Mouse (Mus musculus) liver, postnatal 0 days (tissue): ENCODE measurements around the gene Celsr1.

Source experiments
- CTCF ChIP-seq: sonication (generic); IDR thresholded peaks from 2 replicates; pipeline ENCODE4 v1.5.1; 2016; ENCODE audit warnings: antibody characterized with exemption, low read depth
- EP300 ChIP-seq: IDR thresholded peaks from 2 replicates; pipeline ENCODE4 v1.6.1; 2016; ENCODE audit warnings: antibody characterized with exemption, low read depth, mild to moderate bottlenecking

DNA sequence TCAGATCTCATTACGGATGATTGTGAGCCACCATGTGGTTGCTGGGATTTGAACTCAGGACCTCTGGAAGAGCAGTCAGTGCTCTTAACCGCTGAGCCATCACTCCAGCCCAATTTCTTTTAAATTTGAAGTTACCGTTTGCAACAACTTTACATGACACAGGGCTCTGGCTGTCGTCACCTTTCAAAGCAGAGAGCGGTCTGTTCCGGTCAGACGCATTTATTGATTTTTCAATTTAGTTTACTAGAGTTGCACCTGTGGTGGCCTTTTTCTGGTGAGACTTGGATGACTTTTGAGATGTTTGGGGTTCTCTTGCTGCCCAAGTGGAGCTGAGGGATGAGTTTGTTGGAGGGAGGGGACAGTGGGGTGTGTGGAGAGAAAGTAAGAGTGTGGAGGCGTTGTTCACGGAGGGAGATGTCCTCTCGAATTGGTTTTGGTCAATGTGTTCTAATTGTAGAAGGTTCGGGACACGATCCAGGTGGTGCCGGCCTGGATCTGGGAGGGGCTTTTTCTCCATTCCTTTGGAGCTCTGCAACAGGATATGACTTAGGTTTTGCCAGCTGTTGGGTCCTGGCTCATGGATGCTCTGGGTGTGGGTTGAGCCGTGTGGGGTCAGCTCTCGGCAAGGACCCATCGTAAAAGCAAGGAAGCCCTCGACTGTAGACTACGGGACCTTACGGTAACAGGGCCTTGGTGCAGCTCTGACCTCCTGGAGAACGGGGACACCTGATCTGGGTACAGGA is 41.9 kb upstream of the Celsr1 start:
- TF ChIP-seq EP300 = no peak
- no peak for TF ChIP-seq CTCF
